Mouse (Mus musculus): ENCODE measurements around the gene Atxn1.

Atxn1 gene

DNA sequence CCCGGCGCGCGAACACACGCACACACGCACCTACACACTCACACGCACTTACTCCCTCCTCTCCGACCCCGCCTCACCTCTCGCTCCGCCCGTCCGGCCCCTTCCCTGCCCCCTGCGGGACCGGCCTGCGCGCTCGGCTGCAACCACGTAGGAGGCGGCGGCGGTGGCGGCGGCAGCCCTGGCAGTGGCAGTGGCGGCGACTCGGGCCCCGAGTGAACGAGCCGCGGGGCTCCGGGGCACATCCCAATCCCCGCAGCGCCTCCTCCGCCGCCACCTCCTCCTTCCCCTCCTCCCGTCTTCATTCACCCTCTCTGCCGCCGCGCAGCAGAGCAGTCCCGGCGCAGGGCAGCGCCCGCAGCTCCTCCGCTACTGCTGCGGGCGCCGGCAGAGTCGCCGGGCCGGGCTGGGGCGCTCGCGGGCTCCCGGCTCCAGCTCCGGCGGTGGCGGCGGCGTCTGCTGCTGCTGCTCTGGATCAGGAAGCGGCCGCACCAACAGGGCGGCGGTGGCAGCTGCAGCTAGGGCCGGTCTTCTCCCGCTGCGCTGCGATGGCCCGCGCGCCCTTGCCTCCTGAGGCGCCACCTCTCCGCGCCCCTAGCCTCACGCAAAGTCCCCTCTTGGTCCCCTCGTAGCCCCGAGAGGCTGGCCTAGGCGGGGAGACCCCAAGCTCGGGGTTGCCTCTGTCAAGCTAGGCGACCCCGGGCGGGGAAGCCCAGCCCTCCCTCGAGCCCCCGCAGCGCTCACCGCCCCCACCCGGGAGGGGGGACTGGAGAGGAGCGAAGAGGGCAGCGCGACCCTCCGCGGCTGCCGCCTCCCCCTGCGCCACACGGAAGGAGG lies 1.1 kb downstream of the Atxn1 start:
- in situ Hi-C loops (cut with MboI, MseI): loop anchor here (10.0 kb wide), 1 partner anchor 109 kb away; no protein-coding TSS in a partner anchor

DNA sequence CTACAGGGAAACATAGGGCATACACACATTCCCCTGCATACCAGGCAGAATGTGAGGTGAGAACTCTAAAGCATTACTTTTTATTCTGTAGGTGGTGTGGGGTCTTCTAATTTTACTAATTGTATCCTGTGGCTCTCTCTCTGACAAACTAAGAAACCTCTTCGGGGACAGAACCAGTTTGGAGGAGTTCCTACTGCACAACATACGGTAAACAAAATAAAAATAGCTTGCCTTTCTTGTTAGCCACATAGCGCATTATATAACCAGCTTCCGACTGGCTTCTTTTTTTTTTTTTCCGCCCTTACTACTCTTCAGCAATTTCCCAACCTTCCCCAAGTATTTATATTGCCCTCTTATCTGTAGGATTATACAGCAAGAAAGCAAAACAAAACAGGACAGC lies 2.0 kb downstream of the Atxn1 start:
- in situ Hi-C loops (cut with MboI, MseI): loop anchor here (10.0 kb wide), 1 partner anchor 108 kb away; no protein-coding TSS in a partner anchor

DNA sequence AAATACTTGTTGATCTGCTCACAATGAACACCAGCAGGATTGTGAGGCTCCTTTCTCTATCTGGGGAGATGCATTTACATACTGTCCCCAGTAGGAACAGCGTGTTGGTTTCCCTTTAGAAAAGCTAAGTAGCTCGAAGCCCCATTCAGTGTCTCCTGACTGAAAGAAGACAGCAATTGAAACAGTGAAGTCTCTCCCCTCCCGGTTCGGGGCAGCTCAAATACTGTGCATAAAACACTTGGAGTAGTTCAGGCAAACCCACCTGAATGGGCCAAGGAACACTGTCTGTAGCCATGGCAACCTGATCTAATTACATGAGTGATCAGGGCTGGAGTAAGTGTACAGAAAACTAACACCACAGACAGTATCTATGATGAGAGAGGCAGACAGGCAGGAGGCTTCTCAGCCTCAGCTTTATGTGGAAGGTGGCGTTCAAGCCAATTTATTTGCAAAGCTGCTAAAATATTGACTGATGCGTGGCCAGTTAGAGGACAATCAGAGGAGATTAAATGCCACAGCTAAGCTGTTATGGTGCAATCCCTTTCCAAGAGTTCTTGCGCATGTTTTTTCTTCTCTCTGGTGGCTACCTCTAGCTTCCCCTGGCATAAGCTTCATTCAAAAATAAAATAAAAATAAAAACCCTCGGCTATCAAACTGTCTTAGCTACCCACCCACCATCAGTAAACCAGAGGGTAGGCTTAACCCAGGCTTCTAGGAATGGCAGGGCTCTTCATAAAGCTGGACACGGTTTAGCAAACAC lies 2.8 kb downstream of the Atxn1 start:
- in situ Hi-C loops (cut with MboI, MseI): loop anchor here (10.0 kb wide), 1 partner anchor 107 kb away; no protein-coding TSS in a partner anchor

DNA sequence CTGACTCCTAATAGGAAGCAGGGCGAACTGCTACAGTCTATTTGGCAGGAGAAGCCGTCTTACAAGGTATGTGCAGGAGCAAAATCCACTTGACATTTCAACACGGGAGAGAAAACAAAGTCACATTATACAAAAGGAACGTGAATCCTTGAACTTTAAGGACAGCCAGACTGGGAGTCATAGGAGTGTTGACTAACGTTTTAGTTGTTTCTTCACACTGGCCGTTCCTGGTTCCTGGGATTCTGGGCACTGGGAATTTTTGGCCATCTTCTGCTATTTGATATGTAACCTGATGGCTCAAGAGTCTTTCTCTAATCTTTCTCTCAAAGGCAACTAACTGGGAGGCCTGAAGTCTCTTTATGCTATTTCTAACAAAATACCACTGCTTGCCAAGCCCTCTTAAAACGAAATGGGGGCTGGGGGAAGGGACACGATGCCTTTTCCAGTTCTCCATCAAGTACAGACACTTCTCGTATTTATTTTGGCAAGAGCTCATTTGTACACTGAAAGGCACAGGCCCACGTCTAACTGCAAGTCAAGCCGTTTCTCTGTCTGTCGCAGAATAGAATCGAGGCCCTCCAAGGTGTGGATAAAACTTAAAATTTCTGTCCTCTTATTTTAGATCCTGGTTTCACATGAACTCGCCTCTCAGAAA lies 4.4 kb downstream of the Atxn1 start:
- in situ Hi-C loops (cut with MboI, MseI): loop anchor here (10.0 kb wide), 1 partner anchor 106 kb away; no protein-coding TSS in a partner anchor

DNA sequence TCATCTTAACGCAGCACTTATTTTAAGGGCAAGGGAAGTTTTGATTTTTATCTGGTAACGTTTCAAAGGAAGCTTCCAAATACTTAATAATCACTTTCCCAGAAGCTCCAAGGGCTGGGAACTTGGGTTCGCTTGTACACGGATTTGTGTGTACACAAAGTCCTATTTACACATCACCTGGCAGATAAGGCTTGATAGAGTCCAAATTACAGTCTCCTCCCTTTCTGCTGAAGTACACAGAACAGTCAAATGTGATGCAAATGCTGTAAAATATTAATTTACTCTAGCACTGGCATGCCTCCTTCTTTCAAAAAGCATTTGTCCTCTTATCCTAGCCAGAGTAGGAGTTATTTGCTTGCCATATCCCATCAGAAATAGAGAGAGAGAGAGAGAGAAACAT lies 6.5 kb downstream of the Atxn1 start:
- in situ Hi-C loops (cut with MboI, MseI): no loop called here

DNA sequence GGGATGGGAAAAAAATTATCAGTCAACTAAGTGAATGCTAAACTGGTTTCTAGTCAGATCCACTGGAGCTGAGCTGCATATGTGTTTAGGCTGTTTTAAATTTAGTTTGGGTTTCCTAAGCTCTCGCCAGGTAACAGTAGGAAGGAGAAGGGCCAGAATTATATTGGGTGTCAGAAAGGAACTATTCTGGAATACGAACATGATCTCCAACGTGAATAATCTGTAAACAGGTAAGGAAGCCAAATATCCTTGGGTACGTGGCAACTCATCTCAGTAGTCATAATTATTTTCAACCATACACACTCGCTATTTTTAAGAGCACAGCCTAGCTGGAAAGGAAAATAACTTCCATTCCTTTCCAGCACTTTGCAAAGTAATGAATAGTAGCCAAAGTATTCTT lies 7.2 kb downstream of the Atxn1 start:
- in situ Hi-C loops (cut with MboI, MseI): no loop called here

DNA sequence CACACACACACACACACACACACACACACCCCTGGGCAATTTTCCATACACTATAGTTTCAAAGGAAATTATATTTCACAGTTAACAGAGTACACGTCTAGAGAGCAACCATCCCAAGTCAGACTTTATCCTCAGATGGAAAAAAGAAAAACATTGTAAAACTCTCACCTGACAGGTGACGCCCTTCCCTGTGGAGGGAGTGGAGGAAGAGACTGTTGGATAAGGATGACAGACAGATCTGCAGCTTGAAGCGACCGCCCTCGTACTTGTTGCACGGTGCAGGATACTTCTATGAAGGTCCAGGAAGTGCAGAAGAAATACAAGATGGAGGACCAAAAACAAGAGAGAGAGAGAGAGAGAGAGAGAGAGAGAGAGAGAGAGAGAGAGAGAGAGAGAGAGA lies 8.5 kb downstream of the Atxn1 start:
- in situ Hi-C loops (cut with MboI, MseI): no loop called here

DNA sequence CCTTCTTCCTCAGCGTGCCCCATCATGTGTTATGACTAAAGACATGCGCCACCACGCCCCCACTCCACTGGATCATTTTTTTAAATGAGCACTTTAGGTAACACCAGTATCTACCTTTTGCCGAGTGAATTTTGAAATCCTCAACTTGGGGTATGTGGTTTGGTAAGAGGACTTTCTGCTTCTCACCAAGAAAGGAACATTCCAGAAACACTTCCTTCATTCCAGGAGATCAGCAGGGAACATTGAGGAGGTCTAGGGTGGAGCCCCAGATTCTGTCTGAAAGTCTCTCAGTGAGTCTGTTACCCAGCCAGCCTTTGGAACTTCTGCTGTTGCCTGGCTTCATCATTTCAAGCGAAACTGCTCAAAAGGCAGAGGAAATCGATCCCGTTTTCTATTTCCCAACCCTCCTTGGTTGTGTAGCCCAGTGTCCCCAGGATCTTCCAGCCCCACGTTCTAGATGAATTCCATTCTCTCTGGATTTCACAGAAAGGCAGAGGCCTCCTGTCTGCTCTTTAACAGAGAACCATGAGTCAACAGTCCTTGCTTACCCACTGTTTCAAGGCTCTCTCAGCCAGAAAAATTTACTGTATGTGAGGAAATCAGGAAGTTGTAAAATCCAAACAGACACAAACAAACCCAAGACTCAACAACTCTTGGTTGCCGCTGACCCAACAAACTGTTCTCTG lies 9.3 kb downstream of the Atxn1 start:
- in situ Hi-C loops (cut with MboI, MseI): no loop called here

DNA sequence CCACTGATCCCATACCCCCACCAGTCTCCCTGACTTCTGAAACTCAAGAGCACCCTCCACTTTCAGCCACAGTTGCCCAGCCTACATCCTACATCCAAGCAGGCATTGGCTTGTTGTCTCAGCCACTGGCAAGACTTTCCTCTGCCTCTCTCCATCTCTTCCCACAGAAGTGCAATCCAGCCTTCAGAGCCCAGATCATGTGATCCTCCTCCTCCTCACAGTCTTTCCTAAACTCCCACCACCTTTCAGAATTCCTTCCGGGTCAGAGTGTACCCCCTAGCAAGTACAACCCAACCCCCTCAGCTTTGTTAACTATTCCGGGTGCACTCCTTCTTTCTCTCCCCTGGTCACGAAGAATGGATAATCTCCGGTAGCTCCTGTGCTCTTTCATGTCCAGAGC lies 11.7 kb downstream of the Atxn1 start:
- in situ Hi-C loops (cut with MboI, MseI): no loop called here

DNA sequence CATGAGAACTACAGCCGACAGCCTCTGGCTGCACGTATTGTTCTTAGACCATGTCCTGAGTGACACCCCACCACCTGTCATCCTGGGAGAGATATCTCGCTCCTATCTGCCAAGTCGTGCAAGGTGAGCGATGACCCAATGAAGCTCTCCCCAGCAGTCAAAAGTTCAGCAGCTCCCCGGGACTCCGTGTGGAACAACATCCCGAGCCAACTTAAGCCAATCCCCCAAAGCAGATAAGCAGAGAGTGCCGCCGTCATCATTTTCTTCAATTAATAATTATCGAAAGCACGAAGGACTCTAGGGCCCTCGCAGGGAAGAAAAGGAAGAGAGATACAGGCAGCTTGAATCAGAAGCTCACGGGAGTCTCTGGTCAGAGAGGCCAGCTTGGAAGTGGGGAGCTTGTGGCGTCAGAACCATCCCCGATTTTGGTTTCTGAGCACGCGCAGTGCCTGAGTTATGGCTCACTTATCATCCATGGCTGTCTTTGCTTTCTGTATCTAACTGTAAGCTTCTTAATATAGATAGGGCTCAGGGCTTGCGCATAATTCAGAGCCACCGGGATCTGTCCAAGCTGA lies 13.7 kb downstream of the Atxn1 start:
- in situ Hi-C loops (cut with MboI, MseI): no loop called here

DNA sequence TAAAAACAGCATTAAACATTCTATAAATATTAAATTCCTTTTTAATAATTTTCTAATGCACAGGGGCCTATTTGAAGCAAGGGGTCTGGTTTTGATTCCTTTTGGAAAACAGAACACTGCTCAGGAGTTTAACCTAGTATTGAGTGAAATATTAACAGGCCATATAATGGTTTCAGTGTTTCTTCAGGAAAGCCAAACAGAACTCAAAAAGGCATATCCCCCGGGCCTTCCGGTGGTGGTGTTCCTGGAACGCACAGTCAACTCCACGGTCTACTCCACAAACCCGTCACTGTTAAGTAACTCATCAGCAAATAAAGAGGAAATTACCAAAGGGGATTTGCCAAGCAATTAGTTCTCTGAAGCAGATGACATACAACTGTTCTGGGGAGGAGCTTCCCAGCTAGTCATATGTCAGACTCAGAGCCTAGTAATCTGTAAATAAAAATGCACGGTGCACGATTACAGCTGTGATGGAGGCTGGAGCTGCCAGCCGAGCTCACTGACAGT lies 14.4 kb downstream of the Atxn1 start:
- in situ Hi-C loops (cut with MboI, MseI): no loop called here

DNA sequence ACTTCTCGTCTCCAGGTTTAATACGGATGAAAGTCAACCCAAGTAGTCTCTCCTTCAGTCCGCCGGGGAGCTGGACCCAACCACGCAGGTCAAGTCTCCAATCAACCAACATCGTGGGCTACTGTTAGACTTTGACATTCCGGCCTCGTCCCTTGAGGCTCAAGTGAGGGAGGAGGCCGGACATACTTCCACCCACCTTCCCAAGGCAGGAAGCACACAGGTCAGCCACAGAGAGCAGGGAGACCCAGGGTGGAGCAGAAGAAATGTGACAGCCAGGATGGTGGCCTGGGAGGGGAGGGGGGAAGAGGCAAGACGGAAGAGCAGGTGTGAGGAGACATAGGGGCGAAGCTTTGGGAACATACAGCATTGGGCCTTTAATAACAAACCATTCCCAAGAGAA lies 18.7 kb downstream of the Atxn1 start:
- in situ Hi-C loops (cut with MboI, MseI): no loop called here

DNA sequence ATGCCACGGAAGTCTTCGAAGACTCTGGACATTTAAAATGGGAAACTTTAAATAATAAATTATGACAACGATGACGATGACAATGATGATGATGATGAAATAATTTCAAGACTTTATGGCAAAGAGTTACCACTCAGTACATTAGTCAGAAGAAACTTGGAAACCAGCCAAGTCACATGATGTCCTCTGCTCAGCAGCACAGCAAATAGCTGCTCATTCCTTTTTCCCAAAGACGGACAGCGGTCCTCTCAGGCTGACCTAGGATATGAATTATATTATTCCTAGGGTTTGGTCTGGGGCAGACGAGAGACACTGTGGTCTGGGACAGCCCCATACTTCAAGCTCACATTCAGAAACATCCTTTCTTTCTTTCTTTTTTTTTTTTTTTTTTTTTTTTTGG lies 22.5 kb downstream of the Atxn1 start:
- in situ Hi-C loops (cut with MboI, MseI): no loop called here

DNA sequence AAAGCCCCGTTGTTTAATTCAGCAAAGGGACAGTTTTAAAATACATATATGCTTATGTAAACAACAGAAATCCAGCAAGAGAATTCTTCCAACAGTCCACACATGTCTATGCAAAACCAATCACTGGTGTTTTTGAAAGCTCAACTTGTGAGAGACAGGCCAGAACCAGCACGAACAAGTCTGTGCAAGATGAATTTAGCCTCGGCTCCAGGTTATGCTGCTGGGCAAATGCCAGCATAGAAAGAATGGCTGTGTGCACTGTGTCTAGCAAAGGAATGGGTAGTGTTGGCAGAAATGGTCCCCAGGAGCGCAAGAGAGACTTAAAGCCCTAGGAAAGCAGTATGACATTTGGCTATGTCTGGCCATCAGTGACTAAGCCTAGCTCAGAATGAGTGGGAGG lies 24.1 kb downstream of the Atxn1 start:
- in situ Hi-C loops (cut with MboI, MseI): no loop called here

DNA sequence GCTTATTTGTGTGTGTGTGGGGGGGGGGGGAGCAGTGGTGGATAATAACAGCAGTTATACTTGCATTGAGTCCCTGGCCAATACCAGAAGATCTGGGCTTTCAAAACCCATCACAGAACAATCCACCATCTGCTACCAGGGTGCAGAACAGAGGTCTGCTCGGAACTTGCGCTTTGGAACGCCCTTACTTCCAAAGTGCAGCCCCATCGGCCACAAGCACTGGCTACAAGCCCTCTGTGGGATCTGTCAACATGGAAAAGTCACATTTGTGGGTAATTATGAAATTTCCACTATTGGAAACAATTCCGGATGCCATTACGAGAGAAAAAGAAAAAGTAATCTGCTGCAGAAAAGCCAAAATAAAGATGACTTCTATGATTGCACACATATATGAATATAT lies 25.2 kb downstream of the Atxn1 start:
- in situ Hi-C loops (cut with MboI, MseI): no loop called here

DNA sequence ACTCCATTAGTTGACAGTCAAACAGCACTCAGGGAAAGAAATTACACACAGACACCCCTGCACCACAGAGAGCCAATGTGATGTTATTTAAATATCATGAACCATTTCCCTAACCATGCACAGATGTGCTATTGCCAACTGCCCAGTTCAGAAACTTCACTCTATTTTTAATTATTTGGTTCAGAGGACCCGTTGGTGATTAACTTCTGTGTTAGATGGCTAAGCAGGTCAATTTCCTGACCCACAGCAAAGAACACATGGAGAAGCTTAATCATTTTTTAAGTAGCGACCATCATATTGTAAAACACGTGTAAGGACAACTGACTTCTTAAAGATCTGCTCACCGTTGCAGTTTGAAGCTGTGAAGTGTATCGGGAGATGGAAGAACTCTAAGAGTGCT lies 26.7 kb downstream of the Atxn1 start:
- in situ Hi-C loops (cut with MboI, MseI): no loop called here

DNA sequence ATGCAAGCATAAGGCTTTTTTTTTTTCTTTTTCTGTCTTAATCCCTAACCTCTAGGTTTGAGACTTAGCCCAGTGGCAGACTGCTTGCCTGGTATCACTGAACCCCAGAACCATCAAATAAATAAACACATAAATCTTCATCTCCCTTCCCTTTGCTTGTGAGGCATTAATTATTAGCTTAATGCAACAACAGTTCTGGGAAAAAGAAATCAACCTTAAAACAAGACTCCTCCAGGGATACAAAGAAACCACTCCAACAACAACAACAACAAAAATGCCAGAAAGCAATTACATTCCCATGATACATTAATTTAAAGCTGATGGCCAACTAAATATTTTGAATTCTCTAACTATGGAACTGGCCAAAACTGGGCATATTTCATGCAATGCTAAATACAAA lies 28.0 kb downstream of the Atxn1 start:
- in situ Hi-C loops (cut with MboI, MseI): no loop called here

DNA sequence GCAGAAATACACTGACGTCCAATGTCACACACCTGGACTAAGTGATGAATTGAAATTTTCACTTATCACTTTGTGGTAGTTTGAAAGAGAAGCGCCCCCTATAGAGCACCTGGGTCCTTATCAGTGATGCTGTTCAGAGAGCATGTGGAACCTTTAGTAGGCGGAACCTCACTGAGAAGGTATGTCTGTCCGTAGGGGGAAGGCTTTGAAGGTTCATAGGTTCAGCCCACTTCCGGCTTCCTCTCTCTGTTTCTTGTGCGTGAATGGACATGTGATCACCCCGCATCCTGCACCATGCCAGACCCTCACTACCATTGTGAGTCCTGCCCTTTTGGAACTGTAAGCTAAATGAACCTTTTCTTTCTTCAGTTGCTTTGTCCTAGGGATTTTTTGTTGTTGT lies 29.0 kb downstream of the Atxn1 start:
- in situ Hi-C loops (cut with MboI, MseI): no loop called here

DNA sequence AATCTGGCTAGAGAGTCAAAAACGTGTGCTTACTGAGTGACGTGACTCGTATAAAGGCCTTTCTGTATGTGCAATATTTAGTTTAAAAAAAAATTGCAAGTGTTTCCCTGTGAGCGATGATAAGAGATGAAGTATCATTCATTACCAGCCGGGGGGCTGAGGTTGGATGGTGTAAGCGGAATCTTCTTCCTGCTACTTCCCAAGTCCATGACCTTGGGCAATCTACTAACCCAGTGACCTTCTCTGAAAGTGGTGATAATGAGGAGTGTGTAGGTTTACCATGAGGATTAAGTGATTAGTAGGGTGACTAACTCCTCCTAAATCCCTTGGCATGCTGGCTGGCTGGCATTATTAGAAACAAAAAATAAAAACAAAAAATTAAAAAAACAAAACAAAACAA lies 30.0 kb downstream of the Atxn1 start:
- in situ Hi-C loops (cut with MboI, MseI): no loop called here

DNA sequence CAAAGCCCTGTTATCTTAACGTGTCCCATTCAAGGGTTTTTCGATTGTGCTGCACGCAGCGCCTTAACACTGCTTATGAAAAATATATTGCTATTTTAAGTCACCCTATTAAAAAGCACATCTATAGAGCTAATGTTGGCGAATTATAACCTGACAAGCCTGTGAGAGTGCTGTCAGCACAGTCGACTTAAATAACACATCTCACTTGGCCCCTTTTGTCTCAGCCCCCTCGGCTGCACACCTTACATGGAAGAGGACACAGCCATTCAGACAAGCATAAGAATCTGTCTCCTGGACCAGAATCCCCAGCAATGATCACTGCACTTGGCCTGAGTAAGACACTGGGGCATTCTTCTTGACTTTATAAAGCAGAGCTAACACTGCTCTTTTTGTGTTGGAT lies 30.7 kb downstream of the Atxn1 start:
- in situ Hi-C loops (cut with MboI, MseI): no loop called here

DNA sequence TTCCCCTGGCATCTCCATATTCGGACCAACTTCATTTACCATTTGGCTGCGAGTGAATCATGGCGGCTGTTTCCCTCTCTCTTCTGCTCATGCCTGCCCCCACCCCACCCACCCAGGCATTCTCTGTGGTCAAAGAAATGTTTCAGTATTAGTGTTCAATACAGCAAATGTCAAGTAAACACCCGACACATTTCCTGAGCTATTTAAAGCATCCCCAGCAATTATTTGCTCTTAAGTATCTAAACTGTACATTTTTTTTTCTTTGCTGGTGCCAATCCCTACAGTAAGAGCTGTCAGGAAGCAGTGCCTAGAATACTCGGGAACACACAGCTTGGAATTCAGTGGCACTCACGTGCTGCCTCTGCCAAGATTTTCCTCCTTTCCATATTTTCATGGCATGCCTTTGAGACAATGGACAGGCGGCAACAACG lies 32.3 kb downstream of the Atxn1 start:
- in situ Hi-C loops (cut with MboI, MseI): no loop called here
